Mouse (Mus musculus): ENCODE data around the gene Lce6a. TPM values are rescaled to one million over a fixed set of nuclear protein-coding genes. Genes with fewer than 3 reads are reported as not detected.

Gene Lce6a
- polyA plus RNA-seq (2015; fragmentation: Nextera tagmentation; extraction: Ambion mirVana) = 98.3 and 102 TPM in 2 replicates

GRCm38 (mm10) chr3:92621560-92621959 lies at the start of gene Lce6a:
Gene Lce6a (minus strand): TSS chr3:92621660.
- H3K36me3 ChIP-seq (ENCODE audit: control insufficient read depth, insufficient read depth, low read length) = no peaks in the 10 kb centered on the region
- H3K4me1 ChIP-seq (replicated peaks; ENCODE audit: control insufficient read depth, insufficient read depth) = no peaks in the 10 kb centered on the region
- no peak within 1 kb of the TSS for H3K4me2 ChIP-seq (replicated peaks; ENCODE audit: low read depth)
- no peak within 1 kb of the TSS for H3K4me3 ChIP-seq (ENCODE audit: low read depth, low read length)
- TF ChIP-seq CTCF (IDR thresholded peaks at IDR 0.05; ENCODE audit: low read depth) = no peak
- TF ChIP-seq EP300 (optimal IDR thresholded peaks at IDR 0.05) = no peak
- no peak for DNase-seq (ENCODE audit: low spot score)
- H3K27ac ChIP-seq (replicated peaks) = no peak within 1 kb of the TSS
- H3K9me3 ChIP-seq (ENCODE audit: control insufficient read depth, low read length) = no peaks in the 10 kb centered on the region
- 52% methylated on average over 2 of the region's 2 CpGs for WGBS
- H3K27me3 ChIP-seq (ENCODE audit: control insufficient read depth, insufficient read depth, low read length) = no peaks in the 10 kb centered on the region
- no peak within 1 kb of the TSS for H3K9ac ChIP-seq (ENCODE audit: low read length)
- ATAC-seq (ENCODE audit: low FRiP score, low TSS enrichment) = no peak

GRCm38 (mm10) chr3:92670215-92670614 lies 48.8 kb upstream of the Lce6a start, which contains the start of gene Lce1a2:
Gene Lce1a2 (minus strand): TSS chr3:92670315.
- Histone ChIP-seq H3K9me3 (ENCODE audit: control insufficient read depth, low read length) (no peaks in the 10 kb centered on the region), H3K9ac (ENCODE audit: low read length) (no peak within 1 kb of the TSS), H3K36me3 (ENCODE audit: control insufficient read depth, insufficient read depth, low read length) (no peaks in the 10 kb centered on the region), H3K4me3 (ENCODE audit: low read depth, low read length) (no peak within 1 kb of the TSS), H3K4me2 (replicated peaks; ENCODE audit: low read depth) (no peak within 1 kb of the TSS), H3K27ac (replicated peaks) (no peak within 1 kb of the TSS), H3K27me3 (ENCODE audit: control insufficient read depth, insufficient read depth, low read length) (no peaks in the 10 kb centered on the region), H3K4me1 (replicated peaks; ENCODE audit: control insufficient read depth, insufficient read depth) (no peaks in the 10 kb centered on the region)
- ATAC-seq (ENCODE audit: low FRiP score, low TSS enrichment) (no peak), DNase-seq (ENCODE audit: low spot score) (no peak)
- TF ChIP-seq CTCF (IDR thresholded peaks at IDR 0.05; ENCODE audit: low read depth) = no peak
- no peak for TF ChIP-seq EP300 (optimal IDR thresholded peaks at IDR 0.05)

- no peak for TF ChIP-seq CTCF (IDR thresholded peaks at IDR 0.05; ENCODE audit: low read depth)
- DNase-seq (ENCODE audit: low spot score) (no peak), ATAC-seq (ENCODE audit: low FRiP score, low TSS enrichment) (no peak)
- H3K36me3 ChIP-seq (ENCODE audit: control insufficient read depth, insufficient read depth, low read length) = no peaks in the 10 kb centered on the region
- no peaks in the 10 kb centered on the region for H3K4me1 ChIP-seq (replicated peaks; ENCODE audit: control insufficient read depth, insufficient read depth)
- no peak within 1 kb of the TSS for H3K4me3 ChIP-seq (ENCODE audit: low read depth, low read length)
- H3K9me3 ChIP-seq (ENCODE audit: control insufficient read depth, low read length) = no peaks in the 10 kb centered on the region
- H3K27ac ChIP-seq (replicated peaks) = no peak within 1 kb of the TSS
- no peaks in the 10 kb centered on the region for H3K27me3 ChIP-seq (ENCODE audit: control insufficient read depth, insufficient read depth, low read length)
- no peak within 1 kb of the TSS for H3K9ac ChIP-seq (ENCODE audit: low read length)
- H3K4me2 ChIP-seq (replicated peaks; ENCODE audit: low read depth) = no peak within 1 kb of the TSS
Measured at GRCm38 (mm10) chr3:92656826-92657225, 35.4 kb upstream of the Lce6a start, which contains the start of gene Lce1b. Gene Lce1b (minus strand): TSS chr3:92656926.

GRCm38 (mm10) chr3:92648207-92648606 lies 26.7 kb upstream of the Lce6a start, which contains the start of gene Lce1a1:
Gene Lce1a1 (minus strand): TSS chr3:92648307.
- Histone ChIP-seq H3K4me2 (replicated peaks; ENCODE audit: low read depth) (no peak within 1 kb of the TSS), H3K27me3 (ENCODE audit: control insufficient read depth, insufficient read depth, low read length) (no peaks in the 10 kb centered on the region)
- 80% methylated on average over 1 of the region's 1 CpGs for WGBS

DNA sequence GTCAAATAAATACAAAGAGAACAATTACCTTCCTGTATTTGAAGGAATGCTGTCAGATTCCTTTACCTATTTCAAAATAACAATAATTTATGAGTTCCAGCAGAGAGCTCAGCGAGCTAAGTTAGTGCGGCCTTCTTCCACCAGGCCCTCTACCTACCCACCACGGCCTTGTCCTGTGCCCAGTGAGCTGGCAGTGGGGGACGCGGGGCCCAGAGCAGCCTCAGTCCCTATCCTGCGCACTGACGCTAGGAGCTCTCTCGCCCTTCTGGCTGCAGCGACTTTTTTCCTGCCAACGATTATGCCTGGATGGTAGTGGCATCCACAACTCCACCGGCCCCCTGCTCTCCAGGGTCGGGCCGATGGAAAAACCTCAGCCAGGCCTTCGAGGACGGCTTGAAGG lies 18.4 kb upstream of the Lce6a start:
- H3K4me3 ChIP-seq (ENCODE audit: low read depth, low read length) = no peak overlapping the region
- DNase-seq (ENCODE audit: low spot score) (no peak), ATAC-seq (ENCODE audit: low FRiP score, low TSS enrichment) (no peak)
- no peaks in the 10 kb centered on the region for H3K27me3 ChIP-seq (ENCODE audit: control insufficient read depth, insufficient read depth, low read length)
- no peaks in the 10 kb centered on the region for H3K36me3 ChIP-seq (ENCODE audit: control insufficient read depth, insufficient read depth, low read length)
- no peak overlapping the region for H3K9ac ChIP-seq (ENCODE audit: low read length)
- 95% methylated on average over 15 of the region's 15 CpGs for WGBS
- no peaks in the 10 kb centered on the region for H3K4me1 ChIP-seq (replicated peaks; ENCODE audit: control insufficient read depth, insufficient read depth)
- H3K27ac ChIP-seq (replicated peaks) = no peak overlapping the region
- H3K9me3 ChIP-seq (ENCODE audit: control insufficient read depth, low read length) = no peaks in the 10 kb centered on the region
- no peak overlapping the region for H3K4me2 ChIP-seq (replicated peaks; ENCODE audit: low read depth)
- TF ChIP-seq EP300 (optimal IDR thresholded peaks at IDR 0.05) (no peak), CTCF (IDR thresholded peaks at IDR 0.05; ENCODE audit: low read depth) (no peak)

More at GRCm38 (mm10) chr3:92648207-92648606, 26.7 kb upstream of the Lce6a start, which contains the start of gene Lce1a1:
- DNase-seq (ENCODE audit: low spot score) = no peak
- Histone ChIP-seq H3K27ac (replicated peaks) (no peak within 1 kb of the TSS), H3K4me1 (replicated peaks; ENCODE audit: control insufficient read depth, insufficient read depth) (no peaks in the 10 kb centered on the region), H3K36me3 (ENCODE audit: control insufficient read depth, insufficient read depth, low read length) (no peaks in the 10 kb centered on the region), H3K9ac (ENCODE audit: low read length) (no peak within 1 kb of the TSS), H3K9me3 (ENCODE audit: control insufficient read depth, low read length) (no peaks in the 10 kb centered on the region), H3K4me3 (ENCODE audit: low read depth, low read length) (no peak within 1 kb of the TSS)
- ATAC-seq (ENCODE audit: low FRiP score, low TSS enrichment) = no peak
- TF ChIP-seq CTCF (IDR thresholded peaks at IDR 0.05; ENCODE audit: low read depth) = no peak
- TF ChIP-seq EP300 (optimal IDR thresholded peaks at IDR 0.05) = no peak

DNA sequence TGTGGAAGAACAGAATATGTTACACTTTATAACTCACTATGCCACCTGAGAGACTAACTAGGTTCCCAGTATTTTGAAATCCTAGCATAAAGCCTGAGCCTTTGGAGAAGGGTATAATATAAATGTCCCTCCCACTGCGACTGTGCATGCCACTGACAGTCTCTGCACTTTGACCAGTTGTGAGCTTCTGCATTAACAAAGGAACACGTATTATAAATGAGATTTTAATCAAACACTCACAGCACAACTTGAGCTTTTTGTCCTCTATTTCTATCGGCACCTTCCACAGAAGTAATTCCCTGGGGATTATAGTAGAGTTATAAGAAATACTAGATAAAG lies 17.2 kb upstream of the Lce6a start:
- Histone ChIP-seq H3K27me3 (ENCODE audit: control insufficient read depth, insufficient read depth, low read length) (no peaks in the 10 kb centered on the region), H3K9me3 (ENCODE audit: control insufficient read depth, low read length) (no peaks in the 10 kb centered on the region), H3K4me1 (replicated peaks; ENCODE audit: control insufficient read depth, insufficient read depth) (no peaks in the 10 kb centered on the region), H3K36me3 (ENCODE audit: control insufficient read depth, insufficient read depth, low read length) (no peaks in the 10 kb centered on the region), H3K9ac (ENCODE audit: low read length) (no peak overlapping the region), H3K4me2 (replicated peaks; ENCODE audit: low read depth) (no peak overlapping the region), H3K4me3 (ENCODE audit: low read depth, low read length) (no peak overlapping the region), H3K27ac (replicated peaks) (no peak overlapping the region)
- DNase-seq (ENCODE audit: low spot score) (no peak), ATAC-seq (ENCODE audit: low FRiP score, low TSS enrichment) (no peak)
- TF ChIP-seq EP300 (optimal IDR thresholded peaks at IDR 0.05) = no peak
- TF ChIP-seq CTCF (IDR thresholded peaks at IDR 0.05; ENCODE audit: low read depth) = no peak
- WGBS = 61% methylated on average over 3 of the region's 3 CpGs
